Mouse (Mus musculus) embryonic facial prominence, embryonic 11.5 days (tissue): ENCODE measurements at regions not wholly inside any gene's neighbourhood (a gene's known extent, or its start where the extent isn't known, plus 50 kb on each side); places are given as distances from the start of the nearest gene placed in this dataset.

ENCODE experiments used
- ATAC-seq: fragments of 200-750 bp; cut with Nextera tagmentation; replicated peaks from 2 replicates; pipeline ENCODE4 v1.8.0; 2017; ENCODE audit warnings: low read depth; ENCODE audit not compliant: insufficient number of reproducible peaks, low FRiP score, low TSS enrichment
- DNase-seq: peaks from one replicate; pipeline ENCODE4 v3.0.0-alpha.2; 2015; ENCODE audit warnings: low spot score
- H3K27ac ChIP-seq: fragments of 300-500 bp; sonication (generic); replicated peaks from 2 replicates; pipeline ENCODE4 v1.5.1; 2014; ENCODE audit warnings: mild to moderate bottlenecking, low read depth, low read length, control low read depth
- H3K27me3 ChIP-seq: fragments of 300-500 bp; sonication (generic); 2 replicates; pipeline ENCODE4 v1.6.1; 2014; ENCODE audit warnings: mild to moderate bottlenecking, low read length, moderate library complexity, mixed read lengths; ENCODE audit not compliant: control insufficient read depth, insufficient read depth
- H3K36me3 ChIP-seq: fragments of 300-500 bp; sonication (generic); replicated peaks from 2 replicates; pipeline ENCODE4 v1.6.1; 2014; ENCODE audit warnings: low read depth, mild to moderate bottlenecking, low read length, moderate library complexity, mixed read lengths; ENCODE audit not compliant: control insufficient read depth, insufficient read depth
- H3K4me1 ChIP-seq: fragments of 300-500 bp; sonication (generic); 2 replicates; pipeline ENCODE4 v1.6.1; 2014; ENCODE audit warnings: low read length, mixed read lengths; ENCODE audit not compliant: control insufficient read depth, insufficient read depth
- H3K4me2 ChIP-seq: fragments of 300-500 bp; sonication (generic); 2 replicates; pipeline ENCODE4 v1.6.1; 2014; ENCODE audit warnings: low read depth, mild to moderate bottlenecking, control low read depth, low read length, moderate library complexity
- H3K4me3 ChIP-seq: fragments of 300-500 bp; sonication (generic); 2 replicates; pipeline ENCODE4 v1.5.1; 2014; ENCODE audit warnings: low read depth, low read length, control low read depth
- H3K9ac ChIP-seq: fragments of 300-500 bp; sonication (generic); replicated peaks from 2 replicates; pipeline ENCODE4 v1.6.1; 2014; ENCODE audit warnings: mild to moderate bottlenecking, control low read depth, low read length
- H3K9me3 ChIP-seq: fragments of 300-500 bp; sonication (generic); replicated peaks from 2 replicates; pipeline ENCODE4 v1.6.1; 2016; ENCODE audit warnings: mild to moderate bottlenecking, low read length, inconsistent platforms, mixed read lengths; ENCODE audit not compliant: control insufficient read depth
- WGBS: fragments of 180-500 bp; shearing (Covaris S2); extraction: QIAGEN DNeasy Blood & Tissue Kit; methylation state at CpG from one replicate; pipeline ENCODE4 v1.1.7; 2014; 5-methylcytosine and 5-hydroxymethylcytosine counted together

DNA sequence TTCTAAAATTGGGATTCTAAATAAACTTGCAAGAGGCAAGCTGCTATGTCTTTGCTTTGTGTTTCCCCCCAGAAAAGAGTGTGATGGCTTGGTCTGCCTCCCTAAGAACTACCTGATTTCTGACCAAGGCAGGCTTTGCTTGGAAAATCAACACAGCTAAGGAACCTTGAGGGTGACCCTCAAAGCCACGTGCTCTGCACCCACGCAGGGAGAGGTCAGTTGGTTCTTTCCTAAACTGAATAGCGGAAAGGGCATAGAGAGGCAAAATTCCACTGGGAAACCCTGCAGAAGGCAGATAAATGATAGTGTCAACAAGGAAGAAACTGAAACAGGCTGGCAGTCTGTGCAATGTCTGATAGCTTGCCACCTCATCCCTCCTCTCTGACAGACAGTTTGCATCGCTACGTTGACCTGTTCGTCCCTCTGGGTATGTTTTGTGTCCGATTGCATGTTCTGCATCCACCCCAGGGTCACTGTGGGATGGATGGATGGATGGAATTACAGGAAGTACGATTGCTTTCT is 63.1 kb upstream of the Cyp1b1 start:
- Histone ChIP-seq H3K36me3 (no peaks in the 10 kb centered on the region), H3K4me2 (no peak overlapping the region), H3K9ac (no peak overlapping the region), H3K4me3 (no peak overlapping the region), H3K27me3 (no peaks in the 10 kb centered on the region), H3K4me1 (no peaks in the 10 kb centered on the region), H3K27ac (no peak overlapping the region), H3K9me3 (no peaks in the 10 kb centered on the region; the same call in 1 of the 2 replicates)
- 66% methylated on average over 8 of the region's 8 CpGs for WGBS
- no peak for DNase-seq
- ATAC-seq, result no peak

DNA sequence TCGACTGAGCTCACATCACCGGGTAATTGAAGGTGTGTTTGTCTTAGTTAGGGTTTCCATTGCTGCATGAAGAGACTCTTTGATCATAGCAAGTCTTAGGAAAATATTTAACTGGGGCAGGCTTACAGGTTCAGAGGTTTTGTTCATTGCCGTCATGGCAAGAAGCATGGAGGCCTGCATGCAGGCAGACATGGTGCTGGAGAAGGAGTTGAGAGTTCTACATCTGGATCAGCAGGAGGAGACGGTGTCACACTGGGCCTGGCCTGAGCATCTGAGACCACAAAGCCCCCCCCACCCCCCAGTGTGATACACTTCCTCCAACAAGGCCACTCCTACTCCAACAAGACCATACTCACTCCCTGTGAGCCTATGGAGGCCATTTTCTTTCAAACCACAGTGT is 61.3 kb upstream of the Cyp1b1 start:
- Histone ChIP-seq H3K9ac (no peak overlapping the region), H3K4me2 (no peak overlapping the region), H3K9me3 (no peaks in the 10 kb centered on the region; the same call in 1 of the 2 replicates), H3K4me3 (no peak overlapping the region), H3K36me3 (no peaks in the 10 kb centered on the region), H3K27me3 (no peaks in the 10 kb centered on the region), H3K4me1 (no peaks in the 10 kb centered on the region), H3K27ac (no peak overlapping the region)
- DNase-seq, result no peak
- 80% methylated on average over 4 of the region's 4 CpGs for WGBS
- ATAC-seq, result no peak

DNA sequence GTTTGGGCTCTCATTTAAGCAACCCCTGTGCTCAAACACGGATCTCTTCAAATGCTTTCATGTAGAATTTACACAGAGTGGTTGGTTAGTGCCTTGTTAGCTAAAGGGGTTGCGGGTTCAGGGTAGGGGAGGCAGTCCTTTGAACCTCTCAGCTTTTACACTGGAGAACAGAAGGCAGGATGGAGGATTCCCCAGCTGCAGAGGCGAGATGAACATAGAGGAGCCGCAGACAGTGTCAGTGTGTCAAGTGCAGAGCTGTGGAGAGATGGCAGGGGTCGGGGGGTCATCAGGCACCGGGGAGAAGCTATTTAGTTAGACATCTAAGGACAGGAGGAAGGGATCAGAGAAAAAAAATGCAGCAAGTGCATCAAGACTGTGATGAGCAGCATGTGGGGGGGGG is 60.4 kb upstream of the Cyp1b1 start:
- H3K9me3 ChIP-seq, result no peaks in the 10 kb centered on the region
- no peaks in the 10 kb centered on the region for H3K4me1 ChIP-seq
- ATAC-seq, result 0 out of 2 replicates have a peak, but pooled peaks have one; percentile 22
- H3K36me3 ChIP-seq, result no peaks in the 10 kb centered on the region
- H3K27me3 ChIP-seq, result no peaks in the 10 kb centered on the region
- H3K4me3 ChIP-seq, result no peak overlapping the region
- no peak for DNase-seq
- WGBS, result 54% methylated on average over 6 of the region's 6 CpGs
- H3K9ac ChIP-seq, result no peak overlapping the region
- H3K4me2 ChIP-seq, result no peak overlapping the region
- H3K27ac ChIP-seq, result no peak overlapping the region

DNA sequence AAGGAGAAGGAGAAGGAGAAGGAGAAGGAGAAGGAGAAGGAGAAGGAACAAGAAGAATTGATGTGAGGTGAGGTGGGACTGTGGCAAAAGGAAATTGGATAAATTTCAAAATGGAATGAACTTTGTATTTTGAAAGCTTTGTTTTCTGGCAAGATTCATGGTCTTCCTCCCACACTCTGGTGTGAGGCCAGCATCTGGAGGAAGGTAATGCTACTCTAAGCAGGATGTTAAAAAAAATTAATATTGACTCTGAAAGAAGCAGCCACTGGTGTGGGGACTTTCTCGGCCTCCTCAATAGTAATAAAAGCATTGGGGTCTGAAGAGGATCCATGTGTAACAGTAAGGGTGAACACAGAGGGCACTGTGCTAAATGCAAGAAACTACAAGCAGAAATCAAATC is 59.4 kb upstream of the Cyp1b1 start:
- WGBS, result 84% methylated on average over 1 of the region's 1 CpGs
- no peak overlapping the region for H3K4me3 ChIP-seq
- no peak overlapping the region for H3K9ac ChIP-seq
- H3K4me1 ChIP-seq, result no peaks in the 10 kb centered on the region
- H3K27me3 ChIP-seq, result no peaks in the 10 kb centered on the region
- H3K4me2 ChIP-seq, result no peak overlapping the region
- no peak overlapping the region for H3K27ac ChIP-seq
- no peaks in the 10 kb centered on the region for H3K9me3 ChIP-seq
- H3K36me3 ChIP-seq, result no peaks in the 10 kb centered on the region
- ATAC-seq (no peak), DNase-seq (no peak)

DNA sequence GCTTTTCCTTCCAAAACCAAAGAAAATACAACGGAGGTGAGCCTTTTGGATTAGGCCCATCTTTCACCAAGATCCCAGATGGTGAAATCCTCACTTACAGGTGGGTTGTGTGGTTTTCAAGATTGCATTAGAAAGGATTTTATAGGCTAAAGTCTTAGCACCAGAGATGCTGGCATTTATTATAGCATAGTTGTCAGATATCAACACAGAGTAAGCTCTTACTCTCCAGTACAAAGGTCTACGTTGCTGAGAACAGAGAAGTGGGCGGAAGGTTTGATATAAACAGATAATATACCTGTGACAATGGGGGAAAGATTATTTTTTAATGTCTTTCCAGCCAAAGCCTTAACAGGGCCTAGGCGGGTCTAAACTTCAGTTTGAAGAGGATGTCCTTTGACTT is 57.4 kb upstream of the Cyp1b1 start:
- DNase-seq (no peak), ATAC-seq (no peak)
- no peaks in the 10 kb centered on the region for H3K36me3 ChIP-seq
- H3K4me2 ChIP-seq, result no peak overlapping the region
- H3K4me3 ChIP-seq, result no peak overlapping the region
- no peak overlapping the region for H3K9ac ChIP-seq
- no peaks in the 10 kb centered on the region for H3K4me1 ChIP-seq
- WGBS, result 70% methylated on average over 4 of the region's 4 CpGs
- no peak overlapping the region for H3K27ac ChIP-seq
- no peaks in the 10 kb centered on the region for H3K27me3 ChIP-seq
- H3K9me3 ChIP-seq, result no peaks in the 10 kb centered on the region

DNA sequence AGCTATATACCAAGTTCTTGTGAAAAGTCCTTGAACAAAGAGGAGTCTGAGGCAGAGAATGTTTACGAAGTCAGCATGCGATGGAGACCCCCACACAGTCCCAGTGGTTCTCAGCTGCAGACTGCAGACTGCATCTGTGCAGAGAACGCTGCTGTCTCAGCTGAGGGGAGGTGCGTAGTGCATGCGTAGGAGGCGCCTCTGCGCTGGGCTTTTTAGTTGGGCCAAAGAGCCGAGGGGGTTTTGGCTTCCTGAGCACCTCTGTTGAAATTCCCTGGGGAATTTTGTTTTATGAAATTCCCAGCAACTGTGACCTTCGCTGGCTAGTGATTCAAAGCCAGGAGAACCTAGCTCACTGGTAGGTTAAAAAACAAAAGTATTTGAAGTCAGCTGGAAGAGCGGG is 56.9 kb upstream of the Cyp1b1 start:
- Histone ChIP-seq H3K4me2 (no peak overlapping the region), H3K27me3 (no peaks in the 10 kb centered on the region), H3K27ac (no peak overlapping the region), H3K9ac (no peak overlapping the region), H3K36me3 (no peaks in the 10 kb centered on the region), H3K4me1 (no peaks in the 10 kb centered on the region), H3K4me3 (no peak overlapping the region), H3K9me3 (no peaks in the 10 kb centered on the region)
- WGBS, result 15% methylated on average over 10 of the region's 10 CpGs
- peak; percentile 56 for DNase-seq
- ATAC-seq, result peak; percentile 59; the same call in 1 of the 2 replicates

DNA sequence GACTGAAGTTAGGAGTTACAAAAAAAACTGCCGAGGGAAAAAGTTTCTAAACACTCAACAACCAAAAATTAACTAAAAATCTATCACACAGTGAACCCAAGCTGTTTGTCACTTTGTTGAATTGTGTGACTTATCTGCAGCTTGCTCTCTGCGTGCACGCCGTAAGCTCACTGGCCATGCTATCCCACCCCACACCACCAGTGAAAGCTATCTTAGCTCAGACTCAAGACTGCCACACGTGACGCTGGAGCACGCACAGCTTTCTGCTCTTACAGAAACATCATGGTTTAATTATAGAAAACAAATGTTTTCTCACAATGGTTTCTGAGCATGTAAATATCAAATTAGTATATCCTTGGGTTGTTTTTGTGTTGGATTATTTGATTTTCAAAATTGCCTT is 56.0 kb upstream of the Cyp1b1 start:
- H3K4me1 ChIP-seq, result no peaks in the 10 kb centered on the region
- no peaks in the 10 kb centered on the region for H3K36me3 ChIP-seq
- no peak overlapping the region for H3K27ac ChIP-seq
- no peaks in the 10 kb centered on the region for H3K9me3 ChIP-seq
- no peaks in the 10 kb centered on the region for H3K27me3 ChIP-seq
- no peak for ATAC-seq
- peak; percentile 55 for DNase-seq
- WGBS, result 59% methylated on average over 7 of the region's 7 CpGs
- no peak overlapping the region for H3K4me2 ChIP-seq
- no peak overlapping the region for H3K4me3 ChIP-seq
- H3K9ac ChIP-seq, result no peak overlapping the region

DNA sequence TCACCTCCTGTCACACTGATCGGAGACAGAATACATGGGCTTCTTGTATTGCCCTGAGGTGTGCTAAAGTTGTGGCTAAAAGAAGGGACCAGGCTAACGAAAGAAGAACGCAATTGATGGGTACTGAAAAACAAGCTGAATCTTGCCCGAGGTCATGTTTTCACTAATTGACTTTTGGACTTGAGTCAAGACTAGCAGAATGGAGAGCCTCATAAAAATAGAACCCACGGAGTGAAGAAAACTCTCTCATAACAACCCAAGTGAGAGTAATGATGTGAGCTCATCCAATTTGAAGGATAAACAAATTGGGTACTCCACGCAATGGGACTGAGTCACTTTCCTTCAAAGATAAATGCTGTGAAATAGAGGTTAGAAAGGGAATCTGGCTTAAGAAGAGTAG is 55.0 kb upstream of the Cyp1b1 start:
- 84% methylated on average over 6 of the region's 6 CpGs for WGBS
- ATAC-seq (no peak), DNase-seq (no peak)
- no peaks in the 10 kb centered on the region for H3K27me3 ChIP-seq
- no peaks in the 10 kb centered on the region for H3K4me1 ChIP-seq
- no peaks in the 10 kb centered on the region for H3K36me3 ChIP-seq
- H3K4me3 ChIP-seq, result no peak overlapping the region
- H3K27ac ChIP-seq, result no peak overlapping the region
- H3K9ac ChIP-seq, result no peak overlapping the region
- no peak overlapping the region for H3K4me2 ChIP-seq
- no peaks in the 10 kb centered on the region for H3K9me3 ChIP-seq
